Mouse (Mus musculus) retina, postnatal 1 day (tissue): ENCODE results near the gene 0610010F05Rik.
"Not testable (repeated sequence)": the region's sequence is repeated elsewhere in the genome, so short reads cannot be mapped to it uniquely, and the experiment has no call there.

ENCODE experiments used
- DNase-seq: peaks from one replicate; pipeline ENCODE4 v3.0.0-alpha.2; 2012

The 0610010F05Rik gene

DNA sequence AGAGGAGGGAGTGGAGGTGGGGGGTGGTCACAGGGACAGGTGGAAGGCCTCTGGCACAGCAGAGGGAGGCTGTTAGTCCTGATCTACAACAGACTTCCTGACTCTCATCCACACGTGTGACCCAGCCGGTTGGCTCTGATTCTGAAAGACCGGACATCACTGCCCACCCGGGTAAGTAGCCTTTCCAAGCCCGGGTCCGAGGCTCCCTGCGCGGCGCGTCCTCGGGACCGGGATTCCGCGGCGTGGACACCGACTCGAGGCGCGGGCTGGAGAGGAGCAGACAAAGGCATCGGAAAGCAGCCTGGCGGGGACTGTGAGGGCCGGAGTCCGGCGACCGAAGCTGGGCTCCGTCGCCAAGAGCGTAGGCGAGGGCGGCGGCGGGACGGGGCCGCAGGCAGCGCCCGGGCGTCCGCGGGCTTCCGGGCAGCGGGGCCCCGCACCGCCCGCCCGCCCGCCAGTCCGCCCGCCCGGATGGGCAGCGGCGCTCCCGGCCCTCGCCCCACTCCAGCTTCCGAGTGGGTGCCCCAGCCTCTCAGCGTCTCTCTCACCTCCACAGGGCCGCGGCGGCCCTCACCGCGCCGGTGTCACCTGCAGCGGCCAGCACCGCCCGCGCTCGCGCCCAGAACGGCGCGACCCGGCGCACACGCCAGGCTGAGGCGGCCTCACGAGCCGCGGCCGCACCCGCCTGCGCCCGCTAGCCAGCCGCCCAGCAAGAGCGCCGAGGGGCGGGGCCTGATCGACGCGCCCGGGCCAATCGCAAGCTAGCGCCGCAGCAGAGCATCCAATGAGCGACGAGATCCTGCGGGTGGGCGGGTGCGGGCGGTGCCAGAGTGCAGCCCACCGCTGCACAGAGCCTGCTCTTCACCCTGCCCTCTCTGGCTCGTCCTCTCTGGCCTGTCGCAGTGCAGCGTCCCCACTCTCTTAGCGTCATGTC is at the start of gene 0610010F05Rik:
Gene 0610010F05Rik, minus strand, starts transcription at position 695 of the 934 bp plus-strand sequence.
- peak; percentile 98 for DNase-seq

DNA sequence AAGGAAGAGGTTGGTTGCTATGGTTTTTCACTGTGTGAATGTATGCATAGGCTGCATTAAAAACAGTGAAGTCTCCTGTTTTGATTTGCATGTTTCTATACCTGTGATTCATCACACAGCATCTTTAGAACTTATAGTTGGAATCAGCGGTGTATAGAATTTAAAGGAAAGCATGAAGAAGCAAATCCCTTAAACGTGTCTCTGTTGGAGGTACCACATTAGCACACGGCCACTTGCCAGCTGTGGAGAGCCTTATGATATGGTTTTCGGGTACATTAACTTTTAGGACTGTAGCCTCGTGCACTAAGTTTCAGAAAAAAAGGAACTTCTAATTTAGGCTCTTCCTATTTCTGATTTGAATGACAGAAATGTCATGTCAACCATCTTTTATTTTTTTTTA is 49.1 kb upstream of the 0610010F05Rik start:
- no peak for DNase-seq

DNA sequence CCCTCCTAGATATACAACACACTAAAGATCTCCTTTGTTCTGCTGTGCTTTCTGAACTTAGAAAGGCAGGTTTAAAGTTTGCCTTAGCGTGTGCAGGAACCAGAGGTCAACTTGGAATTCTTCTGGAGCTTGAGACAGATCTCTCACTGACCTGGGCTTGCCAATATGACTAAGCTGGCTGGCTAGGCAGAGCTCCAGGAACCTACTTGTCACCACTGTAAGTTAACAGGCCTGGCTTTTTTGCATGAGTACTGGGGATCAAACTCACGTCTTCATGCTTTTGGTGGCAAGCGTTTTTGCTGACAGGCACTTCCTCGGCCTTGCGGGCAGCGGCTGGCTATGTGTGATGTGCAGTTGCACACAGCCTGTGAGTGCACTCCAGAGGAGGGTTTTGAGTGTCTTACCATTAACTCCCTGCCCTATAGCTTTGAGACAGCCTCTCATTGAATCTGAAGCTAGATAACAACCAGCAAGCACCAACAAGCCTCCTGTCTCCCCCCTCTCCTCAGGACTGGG is 47.1 kb upstream of the 0610010F05Rik start:
- DNase-seq = no peak

DNA sequence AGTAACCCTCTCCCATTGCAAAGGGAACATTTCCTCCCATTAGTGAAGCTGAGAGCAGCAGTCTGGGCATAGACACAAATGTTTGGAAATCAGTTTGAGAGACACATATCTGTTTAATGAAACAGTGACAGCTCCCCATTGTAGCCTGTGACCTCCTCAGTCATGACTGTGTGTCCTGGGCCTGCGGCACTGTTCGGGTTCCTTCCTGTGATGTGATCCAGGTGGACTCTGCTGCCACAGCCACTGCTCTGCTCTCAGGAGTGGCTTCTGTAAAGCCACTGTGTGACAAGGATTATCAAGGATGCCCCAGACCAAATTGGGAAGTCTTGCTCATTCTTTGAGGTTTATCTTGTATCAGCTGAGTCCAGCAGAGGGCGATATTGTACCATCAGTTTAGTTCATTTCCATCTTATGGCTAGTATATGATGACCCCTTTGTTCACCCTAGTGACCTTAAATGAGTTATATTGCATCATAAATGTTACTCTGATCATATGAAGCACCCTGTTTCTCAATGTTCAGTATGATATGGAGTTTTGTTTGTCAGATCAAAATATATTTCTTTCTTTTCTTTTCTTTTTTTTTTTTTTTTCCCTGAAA is 45.7 kb upstream of the 0610010F05Rik start:
- DNase-seq = peak; percentile 86

DNA sequence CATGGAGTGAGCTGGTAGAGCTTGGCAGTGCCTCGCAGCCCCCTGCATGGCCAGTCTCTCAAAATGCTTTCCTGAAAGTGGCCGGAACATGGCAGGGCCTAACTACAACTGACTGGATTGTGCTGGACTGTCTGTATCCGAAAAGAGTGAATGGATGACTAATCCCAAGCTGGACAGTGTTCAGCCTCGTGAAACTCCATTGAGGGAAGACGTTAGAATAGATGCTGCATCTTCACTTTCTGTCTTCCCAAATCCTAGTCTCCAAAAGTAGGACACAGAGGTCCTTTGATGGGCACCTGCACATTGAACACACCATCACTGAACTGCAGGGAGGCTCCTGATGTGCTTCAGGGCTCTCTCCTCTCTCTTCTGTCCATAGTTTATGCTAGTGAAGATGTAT is 42.7 kb upstream of the 0610010F05Rik start:
- no peak for DNase-seq

DNA sequence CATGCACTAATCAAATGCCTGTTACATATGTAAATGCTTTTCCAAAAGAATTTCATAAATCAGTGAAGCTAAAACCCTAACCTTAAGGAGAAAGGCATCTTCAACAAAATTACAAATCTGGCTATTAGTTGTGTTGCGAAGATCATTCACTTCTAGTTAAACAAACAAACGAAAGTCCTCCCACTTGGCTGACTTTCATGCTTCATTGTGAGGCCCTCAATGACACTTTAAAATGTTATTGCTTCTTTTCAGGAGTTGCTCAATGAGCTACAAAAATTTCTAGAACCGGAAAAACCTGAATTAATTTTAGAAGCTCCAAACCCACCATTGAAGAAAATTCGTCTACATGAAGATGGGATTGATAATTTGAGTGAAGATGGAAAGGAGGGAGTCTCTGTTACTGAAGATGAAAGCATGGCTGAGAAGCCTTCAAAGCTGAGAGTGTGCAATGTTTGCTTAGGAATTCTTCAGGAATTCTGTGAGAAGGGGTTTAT is 38.9 kb upstream of the 0610010F05Rik start:
- DNase-seq = no peak

DNA sequence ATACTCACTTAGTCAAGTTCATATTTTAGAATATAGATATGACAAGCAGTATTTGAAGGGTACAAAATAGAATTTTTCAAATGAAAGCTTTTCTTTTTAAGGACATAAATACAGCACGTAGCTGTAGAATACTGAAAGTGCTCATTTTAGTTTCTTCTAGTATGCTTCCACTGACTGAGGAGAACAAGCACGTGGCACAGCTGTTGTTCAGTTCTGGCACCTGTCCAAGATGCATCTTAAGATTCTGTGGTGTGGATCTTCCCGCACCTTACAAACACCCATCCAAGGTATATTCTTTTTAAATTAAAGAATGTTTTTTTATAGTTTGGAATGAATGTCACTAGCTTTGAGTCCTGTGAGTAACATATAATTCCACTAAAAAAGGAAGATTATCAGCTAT is 33.7 kb upstream of the 0610010F05Rik start:
- peak; percentile 36 for DNase-seq

DNA sequence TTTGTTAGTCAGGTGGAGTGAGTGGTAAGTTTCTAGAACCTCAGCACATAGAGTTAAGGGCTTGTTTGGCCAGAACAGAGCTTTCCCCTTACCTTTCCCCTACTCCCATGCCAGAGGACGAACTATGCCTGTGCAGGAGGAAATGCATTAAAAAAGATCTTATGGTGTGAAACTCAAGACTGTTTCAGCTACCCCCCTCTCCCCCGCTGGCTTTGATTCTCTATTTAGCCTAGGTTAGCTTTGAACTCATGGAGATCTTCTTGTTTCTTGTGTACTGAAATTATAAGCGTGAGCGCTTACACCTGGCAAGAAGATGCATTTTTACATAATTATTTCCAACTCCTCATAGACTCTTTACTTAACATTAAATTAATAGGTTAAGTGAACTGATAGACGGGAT is 33.1 kb upstream of the 0610010F05Rik start:
- DNase-seq = no peak

DNA sequence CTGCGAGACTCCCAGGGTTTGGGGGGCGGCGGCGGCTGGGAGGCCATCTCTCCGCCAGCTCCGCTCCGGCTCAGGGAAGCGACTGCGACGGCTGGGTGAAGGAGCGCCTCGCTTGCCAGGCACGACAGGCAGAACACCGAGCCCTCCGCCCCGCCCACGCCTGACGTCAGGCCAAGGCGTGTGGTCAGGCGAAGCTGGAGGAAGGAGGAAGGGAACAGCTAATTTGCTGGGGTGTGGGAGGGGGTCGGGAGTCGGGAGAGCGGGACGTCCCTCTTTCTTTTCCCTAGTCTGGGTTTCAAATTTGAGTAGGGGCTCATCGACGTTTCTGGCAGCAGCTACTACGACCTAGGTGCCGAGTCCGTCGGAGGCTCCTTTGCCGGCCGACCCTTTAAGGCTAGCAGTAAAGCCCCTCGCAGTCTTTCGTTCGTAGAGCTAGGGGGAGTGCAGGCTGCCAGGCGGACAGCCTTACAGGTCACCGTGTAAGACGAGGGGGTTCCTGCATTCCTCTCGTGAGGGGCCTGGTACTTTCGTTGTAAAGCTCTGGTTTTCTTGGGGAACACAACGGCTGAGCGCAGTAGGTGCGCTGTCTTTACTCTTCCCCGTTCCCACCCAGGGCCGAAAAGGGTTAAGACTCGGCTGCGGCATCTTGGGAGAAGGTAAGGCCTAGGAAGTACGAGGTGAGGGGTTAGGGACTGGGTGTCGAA is 32.5 kb upstream of the 0610010F05Rik start, which contains the start of gene Pex13:
Gene Pex13, minus strand, starts transcription at position 162 of the 704 bp plus-strand sequence.
- DNase-seq = peak; percentile 98

DNA sequence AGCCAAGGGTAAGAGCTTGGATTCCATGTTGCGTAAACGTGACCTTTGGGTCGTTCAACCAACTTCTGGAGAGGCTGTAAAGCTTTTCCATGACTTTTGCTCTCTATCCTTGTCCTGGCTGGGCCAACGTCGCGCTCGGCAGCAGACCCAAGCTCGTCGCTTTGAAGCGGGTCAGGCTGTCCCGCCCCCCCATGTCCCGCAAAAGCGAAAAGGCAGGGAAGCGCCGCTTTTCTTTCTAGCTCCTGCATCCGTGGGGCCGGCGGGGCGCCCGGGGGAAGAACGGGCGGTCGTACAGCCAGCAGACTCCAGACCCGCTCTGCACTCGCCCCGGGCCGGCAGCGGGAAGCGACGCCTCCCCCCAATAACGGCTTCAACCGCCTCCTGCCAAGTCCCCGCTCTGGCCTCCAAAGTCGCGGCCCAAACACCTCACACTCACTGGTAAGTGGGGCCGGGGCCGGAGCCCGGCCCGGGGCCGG is 31.9 kb upstream of the 0610010F05Rik start, which contains the start of gene Pus10:
Gene Pus10, plus strand, starts transcription at position 364 of the 476 bp plus-strand sequence.
- no peak for DNase-seq

DNA sequence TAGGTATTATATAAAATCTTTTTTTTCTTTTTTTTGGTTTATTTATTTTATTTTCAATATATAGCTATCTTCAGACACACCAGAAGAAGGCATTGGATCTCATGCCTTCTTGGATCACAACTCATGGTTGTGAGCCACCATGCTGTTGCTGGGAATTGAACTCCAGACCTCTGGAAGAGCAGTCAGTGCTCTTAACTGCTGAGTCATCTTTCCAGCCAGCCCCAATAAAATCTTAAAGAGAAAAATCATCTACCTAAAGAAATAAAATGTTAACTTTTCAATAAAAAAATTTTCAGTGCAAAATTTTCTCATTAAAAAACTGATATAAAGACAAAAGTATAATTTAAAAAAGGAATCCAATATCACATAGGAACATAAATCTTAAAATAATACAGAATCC is 30.8 kb upstream of the 0610010F05Rik start:
- DNase-seq = no peak

DNA sequence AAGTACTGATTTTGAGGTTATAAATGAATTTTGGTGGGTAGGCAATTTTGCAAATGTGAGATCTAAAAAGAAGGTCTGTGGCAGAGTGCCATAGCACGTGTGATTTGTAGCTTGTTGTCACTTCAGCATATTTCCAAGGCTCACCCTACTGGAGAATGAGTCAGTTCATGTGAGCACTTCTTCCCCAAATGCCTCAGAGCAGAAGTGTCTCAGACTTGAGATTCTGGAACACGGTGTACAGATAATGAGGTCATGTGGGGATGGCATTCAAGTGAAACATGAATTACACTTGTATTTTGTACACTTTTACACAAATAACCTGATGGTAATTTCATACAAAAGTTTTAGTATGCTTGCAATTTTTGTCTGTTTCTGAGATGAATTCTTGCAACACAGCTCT is 24.4 kb upstream of the 0610010F05Rik start:
- no peak for DNase-seq

DNA sequence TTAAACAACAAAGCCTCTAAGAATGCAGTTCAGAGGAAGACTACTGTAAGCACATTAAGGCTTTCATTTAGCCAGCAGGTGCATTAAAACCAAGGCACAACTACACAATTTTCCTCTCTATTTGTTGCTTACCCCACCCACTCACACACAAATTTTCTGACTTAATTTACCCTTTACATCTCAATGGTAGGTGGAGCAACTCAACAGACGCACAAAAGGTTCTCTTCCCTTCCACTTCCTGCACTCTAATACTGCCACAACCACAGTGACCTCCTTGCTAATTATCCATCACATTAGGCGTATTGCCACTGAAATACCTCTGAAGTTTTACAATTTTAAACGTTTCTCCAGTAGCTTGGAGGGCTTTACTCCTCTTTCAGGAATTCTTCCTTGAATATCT is 20.2 kb upstream of the 0610010F05Rik start:
- no peak for DNase-seq

DNA sequence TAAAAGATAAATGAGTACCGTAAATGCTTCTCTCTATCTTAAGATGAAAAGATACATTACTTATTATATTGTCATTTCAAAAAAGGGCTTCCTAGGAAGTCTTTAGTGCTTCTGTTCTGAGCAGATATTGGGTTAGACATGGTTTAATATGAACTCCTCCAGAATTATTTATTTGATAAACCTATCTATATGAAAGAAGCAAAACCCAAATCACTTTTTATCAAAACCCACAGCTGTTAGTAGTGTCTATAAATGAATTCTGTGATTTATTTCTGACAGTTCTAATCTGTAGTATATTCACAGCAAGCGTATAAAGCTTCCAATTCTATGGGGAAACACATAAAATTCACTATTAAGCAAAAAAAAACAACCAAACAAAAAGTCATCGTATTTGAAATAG is 14.4 kb upstream of the 0610010F05Rik start:
- no peak for DNase-seq

DNA sequence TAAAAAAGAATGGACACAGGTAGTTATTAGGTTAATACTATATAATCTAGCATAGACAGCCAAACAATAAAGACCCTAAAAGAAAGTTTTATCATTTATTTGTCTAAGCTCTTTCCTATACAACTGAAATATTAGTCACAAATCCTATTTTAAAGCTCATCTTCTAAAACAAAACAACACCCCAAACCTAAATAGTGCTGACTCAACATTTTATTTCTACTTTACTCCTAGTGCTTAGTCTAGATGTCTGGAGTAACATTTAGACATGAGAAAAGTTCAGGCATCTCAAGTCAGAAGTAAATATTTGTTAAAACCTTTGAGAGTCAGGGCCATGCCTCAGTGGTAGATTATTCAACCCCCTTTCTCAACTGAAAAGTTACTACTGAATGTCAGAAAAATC is 14.0 kb upstream of the 0610010F05Rik start:
- no peak for DNase-seq

DNA sequence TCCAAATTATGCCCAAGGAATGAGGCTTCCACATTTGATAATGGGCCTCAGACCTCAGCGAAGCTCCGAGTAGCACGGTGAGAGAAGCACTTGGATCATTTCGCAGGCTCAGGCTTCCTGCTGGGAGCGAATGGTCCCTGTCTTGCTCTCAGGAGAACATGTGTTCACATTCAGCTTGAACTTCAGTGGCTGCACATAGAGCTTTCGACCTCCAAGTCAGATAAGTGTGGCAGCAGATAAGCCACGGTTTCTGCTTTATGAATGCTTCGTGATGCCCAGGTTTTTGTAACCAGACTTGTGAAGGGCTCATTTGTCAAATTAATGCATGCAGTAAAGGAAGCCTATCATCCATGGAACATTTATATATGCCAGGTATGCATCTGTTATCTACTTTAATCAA is 1.1 kb upstream of the 0610010F05Rik start:
- DNase-seq = no peak

DNA sequence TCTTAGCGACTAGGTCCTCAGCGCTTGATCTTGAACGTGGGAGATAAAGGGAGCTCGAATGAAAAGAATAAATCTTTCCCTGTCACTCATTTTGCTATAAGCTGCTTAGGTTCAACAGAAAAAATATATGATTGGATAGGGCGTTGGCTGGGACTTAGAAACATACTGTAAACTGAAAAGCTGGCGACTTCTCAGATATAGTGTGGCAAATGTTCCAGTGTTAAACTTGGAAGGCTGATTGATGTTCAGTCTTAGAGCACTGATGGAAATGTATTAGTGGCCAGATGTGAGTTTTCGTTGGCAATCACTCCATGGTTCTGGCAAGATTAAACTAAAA is 408 bp upstream of the 0610010F05Rik start:
- DNase-seq = no peak

DNA sequence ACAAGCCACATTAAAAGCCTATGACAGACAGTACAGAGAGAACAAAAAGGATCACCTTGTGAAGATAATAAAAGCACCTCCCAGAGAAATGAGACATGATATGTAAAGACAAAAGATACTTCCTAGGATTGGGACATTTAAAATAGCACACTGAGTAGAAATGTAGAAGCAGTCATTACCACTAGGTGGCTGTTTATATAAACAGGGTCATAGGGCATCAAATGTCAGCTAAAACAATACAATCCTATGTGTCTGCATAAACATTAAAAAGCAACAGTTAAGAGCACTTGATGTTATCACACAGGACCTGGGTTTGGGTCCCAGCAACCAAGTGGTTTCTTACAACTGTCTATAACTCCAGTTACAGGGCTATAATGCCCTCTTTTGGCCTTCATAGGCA is 2.8 kb downstream of the 0610010F05Rik start:
- no peak for DNase-seq

DNA sequence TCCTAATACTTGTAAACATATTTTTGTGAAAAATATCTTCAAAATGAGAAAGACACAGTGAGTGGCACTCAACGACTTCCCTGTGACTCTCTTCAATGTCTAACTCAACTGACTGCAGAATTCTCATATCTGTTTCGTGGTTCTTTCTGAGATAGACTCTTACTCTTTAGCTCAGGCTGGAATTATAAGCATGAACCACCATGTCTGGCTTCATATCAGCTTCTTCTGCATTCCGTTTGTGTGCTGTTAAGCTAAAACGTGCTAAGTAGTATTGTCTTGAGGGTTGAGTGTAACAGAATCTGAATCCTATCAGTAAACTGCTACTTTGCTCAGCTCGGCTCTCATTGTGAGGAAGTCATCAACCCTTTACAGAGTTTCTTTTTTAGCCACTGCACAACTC is 14.4 kb downstream of the 0610010F05Rik start:
- DNase-seq = no peak

DNA sequence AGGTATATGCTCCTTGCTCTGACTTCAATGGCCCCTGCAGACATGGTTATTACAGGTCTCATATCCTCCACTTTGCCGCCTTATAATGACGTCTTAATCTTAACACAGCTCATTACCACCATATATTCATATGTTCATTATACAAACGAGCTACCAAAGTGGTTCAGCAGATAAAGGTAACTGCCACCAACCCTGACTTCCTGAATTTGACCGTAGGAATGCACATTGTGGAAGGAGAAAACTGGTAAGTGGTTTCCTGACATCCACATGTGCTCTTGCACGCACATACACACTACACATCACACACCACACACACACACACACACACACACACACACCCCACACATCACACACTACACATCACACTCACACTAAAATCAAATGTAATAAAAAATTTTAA is 18.9 kb downstream of the 0610010F05Rik start:
- no peak for DNase-seq

DNA sequence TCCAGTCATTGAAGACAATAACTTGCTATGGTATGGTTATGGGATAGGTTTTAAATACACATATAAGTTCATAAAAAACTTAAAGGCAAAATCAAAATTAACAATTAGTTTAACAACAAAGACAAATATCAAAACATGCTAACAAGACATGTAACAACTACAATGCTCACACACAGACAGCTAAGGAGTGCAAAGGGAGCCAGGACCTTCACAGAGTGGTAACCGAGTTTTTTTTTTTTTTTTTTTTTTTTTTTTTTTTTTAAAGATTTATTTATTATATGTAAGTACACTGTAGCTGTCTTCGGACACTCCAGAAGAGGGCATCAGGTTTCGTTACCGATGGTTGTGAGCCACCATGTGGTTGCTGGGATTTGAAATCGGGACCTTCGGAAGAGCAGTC is 26.1 kb downstream of the 0610010F05Rik start:
- DNase-seq = not testable (repeated sequence)

DNA sequence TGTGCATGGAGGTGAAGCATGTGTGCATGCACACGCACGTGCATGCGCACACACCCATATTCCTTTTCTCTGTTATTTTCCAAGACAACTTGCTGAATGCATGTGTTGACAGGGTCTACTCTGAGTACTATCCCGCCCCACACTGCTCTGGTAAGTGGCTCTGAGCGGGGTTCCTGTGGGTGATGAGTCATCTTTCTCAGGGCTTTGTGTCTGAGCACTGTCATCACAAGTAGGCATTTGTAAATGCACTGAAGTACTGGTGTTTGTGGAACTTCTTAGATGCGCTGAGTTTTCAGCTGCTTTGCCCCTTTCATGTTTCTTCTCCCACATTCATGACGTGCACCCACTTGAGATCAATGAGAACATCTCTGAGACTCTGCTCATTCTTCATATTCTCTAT is 63.3 kb downstream of the 0610010F05Rik start:
- no peak for DNase-seq

DNA sequence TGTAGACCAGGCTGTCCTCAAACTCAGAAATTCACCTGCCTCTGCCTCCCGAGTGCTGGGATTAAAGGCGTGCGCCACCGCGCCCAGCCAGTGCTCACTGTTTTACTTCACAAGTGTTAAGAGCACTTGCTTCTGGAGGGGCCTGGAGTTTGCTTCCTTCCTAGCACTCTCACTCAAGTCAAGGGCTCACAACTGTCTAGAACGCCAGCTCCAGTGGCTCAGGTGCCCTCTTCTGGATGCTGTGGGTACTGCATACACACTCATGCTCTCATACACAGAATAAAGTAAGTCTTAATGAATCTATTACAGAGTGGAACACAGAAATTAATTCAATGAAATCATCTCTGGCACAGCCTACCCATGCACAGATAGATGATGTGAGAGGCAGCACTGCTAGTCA is 67.7 kb downstream of the 0610010F05Rik start:
- DNase-seq = peak; percentile 78
